Mouse (Mus musculus): ENCODE data around the gene Rab42.

GRCm38 (mm10) chr4:132345843-132346212, 42.6 kb upstream of the Rab42 start:
- no peak for TF ChIP-seq POLR2A (IDR thresholded peaks at IDR 0.05; ENCODE audit: control insufficient read depth, low read depth, low read length)
- no peak for TF ChIP-seq CTCF (IDR thresholded peaks at IDR 0.05; ENCODE audit: control insufficient read depth, insufficient read depth, insufficient replicate concordance, low read depth, low read length)
